Mouse (Mus musculus) ES-Bruce4 (cell line): Measurements from ENCODE around the gene Hspa12a. TPM values are rescaled to one million over a fixed set of nuclear protein-coding genes. Genes with fewer than 3 reads are reported as not detected.

Source experiments
- H3K27ac ChIP-seq: 2 replicates; pipeline ENCODE4 v1.5.1; 2012; ENCODE audit warnings: low read length, inconsistent platforms; ENCODE audit not compliant: insufficient read depth
- H3K27me3 ChIP-seq: 2 replicates; pipeline ENCODE4 v1.6.1; 2012; ENCODE audit warnings: mild to moderate bottlenecking, low read length, inconsistent platforms; ENCODE audit not compliant: control insufficient read depth, poor library complexity, insufficient read depth, severe bottlenecking
- H3K36me3 ChIP-seq: 2 replicates; pipeline ENCODE4 v1.6.1; 2012; ENCODE audit warnings: inconsistent platforms, mild to moderate bottlenecking, low read length, moderate library complexity; ENCODE audit not compliant: control insufficient read depth, poor library complexity, insufficient read depth, severe bottlenecking
- H3K4me1 ChIP-seq: one replicate; pipeline ENCODE4 v1.8.1; 2011; ENCODE audit warnings: low read length; ENCODE audit not compliant: control insufficient read depth, insufficient read depth
- H3K4me3 ChIP-seq: 2 replicates; pipeline ENCODE4 v1.5.1; 2011; ENCODE audit warnings: low read depth, mild to moderate bottlenecking, low read length
- H3K9ac ChIP-seq: 2 replicates; pipeline ENCODE4 v1.6.1; 2012; ENCODE audit warnings: low read depth, mild to moderate bottlenecking, inconsistent platforms; ENCODE audit not compliant: poor library complexity, severe bottlenecking
- H3K9me3 ChIP-seq: replicated peaks from 2 replicates; pipeline ENCODE4 v1.6.1; 2012; ENCODE audit warnings: mild to moderate bottlenecking, low read length, inconsistent platforms; ENCODE audit not compliant: control insufficient read depth, poor library complexity, insufficient read depth, severe bottlenecking
- CTCF ChIP-seq: IDR thresholded peaks from one replicate; pipeline ENCODE4 v1.8.1; 2011; ENCODE audit warnings: low read depth, low read length
- EP300 ChIP-seq: IDR thresholded peaks from 2 replicates; pipeline ENCODE4 v1.6.1; 2011; ENCODE audit warnings: low read depth, low read length; ENCODE audit not compliant: insufficient read depth
- POLR2A ChIP-seq: IDR thresholded peaks from one replicate; pipeline ENCODE4 v1.8.1; 2011; ENCODE audit warnings: low read length; ENCODE audit not compliant: insufficient read depth
- polyA plus RNA-seq: library from polyadenylated mRNA; stranded (reverse); fragments of >200 nt; gene quantifications from 2 replicates; pipeline ENCODE4 v1.2.4, GENCODE M21; 2011; ENCODE audit warnings: low read depth; ENCODE audit not compliant: missing spikeins, insufficient read depth, insufficient read length

The Hspa12a gene
- polyA plus RNA-seq, 1 experiment = 6.8 TPM

GRCm38 (mm10) chr19:58838706-58839105 lies 104.7 kb downstream of the Hspa12a start:
- no peaks in the 10 kb centered on the region for H3K9me3 ChIP-seq
- H3K36me3 ChIP-seq = no peaks in the 10 kb centered on the region
- no peaks in the 10 kb centered on the region for H3K27me3 ChIP-seq
- H3K4me1 ChIP-seq = no peaks in the 10 kb centered on the region
- TF ChIP-seq POLR2A (no peak), EP300 (no peak), CTCF (no peak)
- H3K27ac ChIP-seq = no peak overlapping the region
- H3K4me3 ChIP-seq = no peak overlapping the region
- no peak overlapping the region for H3K9ac ChIP-seq

- no peak for TF ChIP-seq POLR2A
- TF ChIP-seq CTCF = no peak
- no peak for TF ChIP-seq EP300
- Histone ChIP-seq H3K9me3 (no peaks in the 10 kb centered on the region), H3K9ac (no peak overlapping the region), H3K27me3 (no peaks in the 10 kb centered on the region), H3K4me1 (no peaks in the 10 kb centered on the region), H3K4me3 (no peak overlapping the region), H3K27ac (no peak overlapping the region), H3K36me3 (no peaks in the 10 kb centered on the region)
Measured at GRCm38 (mm10) chr19:58833639-58834180, 109.7 kb downstream of the Hspa12a start.

GRCm38 (mm10) chr19:58832988-58833387 lies 110.5 kb downstream of the Hspa12a start:
- Histone ChIP-seq H3K27ac (no peak overlapping the region), H3K9ac (no peak overlapping the region), H3K4me3 (no peak overlapping the region), H3K27me3 (no peaks in the 10 kb centered on the region), H3K9me3 (no peaks in the 10 kb centered on the region), H3K4me1 (no peaks in the 10 kb centered on the region), H3K36me3 (no peaks in the 10 kb centered on the region)
- TF ChIP-seq EP300 (no peak), CTCF (no peak), POLR2A (no peak)

- no peaks in the 10 kb centered on the region for H3K36me3 ChIP-seq
- H3K9me3 ChIP-seq = no peaks in the 10 kb centered on the region
- no peak overlapping the region for H3K9ac ChIP-seq
- H3K4me3 ChIP-seq = no peak overlapping the region
- H3K27me3 ChIP-seq = no peaks in the 10 kb centered on the region
- H3K4me1 ChIP-seq = no peaks in the 10 kb centered on the region
- TF ChIP-seq EP300 (no peak), POLR2A (no peak), CTCF (no peak)
- H3K27ac ChIP-seq = no peak overlapping the region
Measured at GRCm38 (mm10) chr19:58831280-58831922, 112.1 kb downstream of the Hspa12a start.

GRCm38 (mm10) chr19:58830182-58830581 lies 113.3 kb downstream of the Hspa12a start:
- Histone ChIP-seq H3K36me3 (no peaks in the 10 kb centered on the region), H3K9me3 (no peaks in the 10 kb centered on the region), H3K4me3 (no peak overlapping the region), H3K9ac (no peak overlapping the region), H3K27ac (no peak overlapping the region), H3K27me3 (no peaks in the 10 kb centered on the region), H3K4me1 (no peaks in the 10 kb centered on the region)
- TF ChIP-seq POLR2A (no peak), EP300 (no peak), CTCF (no peak)

- Histone ChIP-seq H3K4me1 (no peaks in the 10 kb centered on the region), H3K9ac (no peak overlapping the region), H3K36me3 (no peaks in the 10 kb centered on the region), H3K9me3 (no peaks in the 10 kb centered on the region), H3K4me3 (no peak overlapping the region), H3K27ac (no peak overlapping the region), H3K27me3 (no peaks in the 10 kb centered on the region)
- TF ChIP-seq EP300 = no peak
- TF ChIP-seq CTCF = no peak
- TF ChIP-seq POLR2A = no peak
Measured at GRCm38 (mm10) chr19:58829575-58829974, 113.9 kb downstream of the Hspa12a start.
